In genomic region chr7:37179907-37180306, GRCm38 (mm10) we compare ENCODE assay signal across 16 mouse cellular contexts.
A peak's percentile ranks its signal among the peaks of the same experiment; 100 is the strongest.
DNase-seq lines count a peak whose midpoint lies in the region; ATAC-seq and TF ChIP-seq lines count a peak whose summit lies in the region.
"Had no signal": no experiment of that assay in that cellular context is flagged by ENCODE, and none has a peak within 500 bp of the region (broad histone marks: within the 10 kb centered on the region; RNA-seq: fewer than 3 reads in every experiment).

No protein-coding gene starts in this region.

- H3K27ac ChIP-seq in hindbrain, embryonic 11.5 days (ENCODE audit: low read depth, low read length) = no peak overlapping the region
- no peak overlapping the region for H3K27ac ChIP-seq in hindbrain, embryonic 10.5 days
- no peak overlapping the region for H3K27ac ChIP-seq in midbrain, postnatal 0 days (ENCODE audit: low read depth, low read length)
- no peak overlapping the region for H3K27ac ChIP-seq in midbrain, embryonic 13.5 days
- H3K27ac ChIP-seq in limb, embryonic 10.5 days = peak overlapping the region; percentile 75
- H3K27ac ChIP-seq: embryonic facial prominence, embryonic 10.5 days; midbrain, embryonic 12.5 days had no signal

- peak; percentile 31 for DNase-seq in hindbrain, embryonic 11.5 days (ENCODE audit: low spot score)
- no peak for DNase-seq in hindbrain, embryonic 10.5 days (ENCODE audit: low spot score)
- peak; percentile 1 for DNase-seq in midbrain, postnatal 0 days (ENCODE audit: low spot score)
- no peak for DNase-seq in limb, embryonic 10.5 days (ENCODE audit: low spot score)
- no peak for DNase-seq in testis, postnatal 14 days (ENCODE audit: low spot score)
- DNase-seq in gastrocnemius, postnatal 10 days = no peak
- DNase-seq in liver = no peak
- DNase-seq: adrenal gland, postnatal 36 days; cerebellum, adult 11-12 months; heart, adult 18-20 months; heart, postnatal 14 days; kidney, postnatal 14 days; thymus, adult 18-20 months had no signal

- WGBS in hindbrain, embryonic 11.5 days = 46% methylated on average over 10 of the region's 10 CpGs
- WGBS in hindbrain, embryonic 10.5 days = 63% methylated on average over 10 of the region's 10 CpGs
- WGBS in midbrain, postnatal 0 days = 42% methylated on average over 10 of the region's 10 CpGs
- WGBS in midbrain, embryonic 13.5 days = 41% methylated on average over 10 of the region's 10 CpGs
- WGBS in limb, embryonic 10.5 days = 51% methylated on average over 10 of the region's 10 CpGs

- ATAC-seq in hindbrain, embryonic 11.5 days (ENCODE audit: low FRiP score) = no peak
- no peak for ATAC-seq in midbrain, postnatal 0 days (ENCODE audit: low FRiP score)
- no peak for ATAC-seq in midbrain, embryonic 13.5 days

- peaks cover 6% of the 10 kb centered on the region for H3K4me1 ChIP-seq in hindbrain, embryonic 11.5 days (replicated peaks; ENCODE audit: control insufficient read depth, insufficient read depth, low read length)
- H3K4me1 ChIP-seq in hindbrain, embryonic 10.5 days (replicated peaks) = peaks cover 27% of the 10 kb centered on the region
- H3K4me1 ChIP-seq in midbrain, postnatal 0 days (ENCODE audit: insufficient read depth, low read length) = peaks cover 4% of the 10 kb centered on the region; the same call in 1 of the 2 replicates
- peaks cover 16% of the 10 kb centered on the region for H3K4me1 ChIP-seq in midbrain, embryonic 13.5 days (replicated peaks)
- H3K4me1 ChIP-seq in limb, embryonic 10.5 days = peaks cover 56% of the 10 kb centered on the region

- no peak overlapping the region; the same call in 1 of the 2 replicates for H3K4me2 ChIP-seq in hindbrain, embryonic 11.5 days (replicated peaks; ENCODE audit: low read depth, low read length)
- no peak overlapping the region for H3K4me2 ChIP-seq in midbrain, postnatal 0 days (ENCODE audit: low read depth, low read length, poor library complexity, severe bottlenecking)
- no peak overlapping the region for H3K4me2 ChIP-seq in midbrain, embryonic 13.5 days (replicated peaks)
- H3K4me2 ChIP-seq: midbrain, embryonic 12.5 days had no signal

- H3K9ac ChIP-seq in hindbrain, embryonic 11.5 days (ENCODE audit: low read depth, low read length) = no peak overlapping the region
- H3K9ac ChIP-seq in midbrain, postnatal 0 days (replicated peaks; ENCODE audit: low read length, poor library complexity, severe bottlenecking) = no peak overlapping the region
- no peak overlapping the region for H3K9ac ChIP-seq in midbrain, embryonic 13.5 days (replicated peaks)
- H3K9ac ChIP-seq: midbrain, embryonic 12.5 days had no signal

- no peak for TF ChIP-seq CTCF in midbrain, postnatal 0 days (IDR thresholded peaks at IDR 0.05)

- no peak overlapping the region for H3K4me3 ChIP-seq in hindbrain, embryonic 11.5 days (ENCODE audit: low read depth, low read length)
- no peak overlapping the region for H3K4me3 ChIP-seq in hindbrain, embryonic 10.5 days
- H3K4me3 ChIP-seq in midbrain, postnatal 0 days (ENCODE audit: low read depth, low read length) = no peak overlapping the region
- H3K4me3 ChIP-seq in midbrain, embryonic 13.5 days (replicated peaks) = no peak overlapping the region
- H3K4me3 ChIP-seq in limb, embryonic 10.5 days = no peak overlapping the region; the same call in 1 of the 2 replicates
- H3K4me3 ChIP-seq: embryonic facial prominence, embryonic 10.5 days; midbrain, embryonic 12.5 days had no signal

- no peaks in the 10 kb centered on the region for H3K36me3 ChIP-seq in hindbrain, embryonic 11.5 days (ENCODE audit: control insufficient read depth, insufficient read depth, low read length)
- H3K36me3 ChIP-seq in hindbrain, embryonic 10.5 days = no peaks in the 10 kb centered on the region
- no peaks in the 10 kb centered on the region for H3K36me3 ChIP-seq in midbrain, postnatal 0 days (ENCODE audit: insufficient read depth, low read length)
- H3K36me3 ChIP-seq in midbrain, embryonic 13.5 days = no peaks in the 10 kb centered on the region
- no peaks in the 10 kb centered on the region for H3K36me3 ChIP-seq in limb, embryonic 10.5 days
- H3K36me3 ChIP-seq: embryonic facial prominence, embryonic 10.5 days; midbrain, embryonic 12.5 days had no signal

- no peaks in the 10 kb centered on the region for H3K9me3 ChIP-seq in hindbrain, embryonic 11.5 days (ENCODE audit: control insufficient read depth, low read length)
- H3K9me3 ChIP-seq in hindbrain, embryonic 10.5 days = no peaks in the 10 kb centered on the region
- H3K9me3 ChIP-seq in midbrain, postnatal 0 days (ENCODE audit: low read length) = no peaks in the 10 kb centered on the region
- no peaks in the 10 kb centered on the region for H3K9me3 ChIP-seq in midbrain, embryonic 13.5 days
- H3K9me3 ChIP-seq in limb, embryonic 10.5 days (replicated peaks) = no peaks in the 10 kb centered on the region
- H3K9me3 ChIP-seq: embryonic facial prominence, embryonic 10.5 days; midbrain, embryonic 12.5 days had no signal

- no peaks in the 10 kb centered on the region for H3K27me3 ChIP-seq in hindbrain, embryonic 11.5 days (ENCODE audit: control insufficient read depth, insufficient read depth, low read length)
- no peaks in the 10 kb centered on the region for H3K27me3 ChIP-seq in hindbrain, embryonic 10.5 days (ENCODE audit: insufficient read depth, poor library complexity, severe bottlenecking)
- H3K27me3 ChIP-seq in midbrain, postnatal 0 days (ENCODE audit: insufficient read depth, low read length) = no peaks in the 10 kb centered on the region
- no peaks in the 10 kb centered on the region for H3K27me3 ChIP-seq in midbrain, embryonic 13.5 days
- no peaks in the 10 kb centered on the region for H3K27me3 ChIP-seq in limb, embryonic 10.5 days (ENCODE audit: low read depth, poor library complexity, severe bottlenecking)
- H3K27me3 ChIP-seq: midbrain, embryonic 12.5 days had no signal

Comparison
In these comparisons a context has a peak if more than half of its experiments do, and no peak if none do; other contexts are left out.
1. DNase-seq: peak in hindbrain, embryonic 11.5 days (single experiment) and midbrain, postnatal 0 days (single experiment); none in hindbrain, embryonic 10.5 days (single experiment), limb, embryonic 10.5 days (single experiment), testis, postnatal 14 days (single experiment), gastrocnemius, postnatal 10 days (single experiment) and liver (single experiment).